Mouse (Mus musculus): ENCODE results near the gene St3gal5. TPM values are rescaled to one million over a fixed set of nuclear protein-coding genes. Genes with fewer than 3 reads are reported as not detected.
"Not testable (repeated sequence)": the region's sequence is repeated elsewhere in the genome, so short reads cannot be mapped to it uniquely, and the experiment has no call there.

Gene St3gal5
- polyA plus RNA-seq, 1 experiment from 2014 or later: 40.0 TPM

DNA sequence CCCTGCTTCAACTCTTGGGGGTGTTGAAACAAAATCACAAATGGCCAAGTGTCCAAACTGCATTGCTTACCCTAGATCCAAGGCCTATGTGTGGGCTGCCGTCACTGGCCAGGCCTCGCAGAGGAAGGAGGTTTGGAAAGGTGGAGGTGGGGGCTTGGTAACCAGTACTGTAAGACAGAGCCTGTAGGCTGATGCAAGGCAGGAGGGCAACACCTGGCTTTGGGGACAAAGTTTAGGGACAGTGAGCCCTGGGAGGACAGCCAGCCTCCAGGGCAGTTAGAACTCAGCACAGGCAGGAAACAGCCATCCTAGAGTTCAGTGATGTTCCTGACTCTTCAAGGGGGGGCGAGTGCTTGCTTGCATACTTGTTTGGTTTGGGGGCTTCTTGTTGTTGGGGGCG lies 45.2 kb downstream of the St3gal5 start:
- Histone ChIP-seq H3K4me1 (no peaks in the 10 kb centered on the region), H3K27me3 (ENCODE audit: low read depth, poor library complexity, severe bottlenecking) (no peaks in the 10 kb centered on the region), H3K4me3 (no peak overlapping the region), H3K27ac (replicated peaks) (no peak overlapping the region), H3K36me3 (peaks cover 31% of the 10 kb centered on the region), H3K9me3 (replicated peaks) (no peaks in the 10 kb centered on the region)
- WGBS: 96% methylated on average over 4 of the region's 4 CpGs
- DNase-seq (ENCODE audit: low spot score): no peak

DNA sequence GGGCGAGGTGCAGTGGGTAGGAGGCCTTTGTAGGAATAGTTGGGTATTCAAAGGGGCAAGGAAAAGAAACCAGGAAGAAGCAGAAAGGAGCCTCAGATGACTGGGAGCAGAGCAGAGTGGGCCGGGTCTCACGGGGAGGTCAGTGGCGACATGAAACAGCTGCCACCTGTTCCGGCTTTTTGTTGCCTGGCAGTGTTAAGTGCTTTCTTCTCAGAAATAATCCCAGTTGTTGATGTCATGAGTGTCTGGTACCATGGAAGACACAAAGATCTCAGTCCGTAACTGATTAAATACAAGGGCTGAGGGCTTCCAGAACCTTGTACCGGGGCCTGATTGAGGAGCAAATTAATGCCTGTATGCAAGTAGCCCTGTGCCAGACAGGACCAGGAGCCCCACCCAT lies 47.0 kb downstream of the St3gal5 start:
- no peaks in the 10 kb centered on the region for H3K4me1 ChIP-seq
- H3K27me3 ChIP-seq (ENCODE audit: low read depth, poor library complexity, severe bottlenecking): no peaks in the 10 kb centered on the region
- no peak for DNase-seq (ENCODE audit: low spot score)
- no peak overlapping the region for H3K27ac ChIP-seq (replicated peaks)
- peaks cover under 1% of the 10 kb centered on the region; the same call in 1 of the 2 replicates for H3K9me3 ChIP-seq (replicated peaks)
- H3K36me3 ChIP-seq: peaks cover 48% of the 10 kb centered on the region
- no peak overlapping the region for H3K4me3 ChIP-seq
- WGBS: 89% methylated on average over 7 of the region's 7 CpGs

- H3K36me3 ChIP-seq: peaks cover 73% of the 10 kb centered on the region
- no peaks in the 10 kb centered on the region for H3K4me1 ChIP-seq
- 91% methylated on average over 14 of the region's 14 CpGs for WGBS
- DNase-seq (ENCODE audit: low spot score): no peak
- no peak overlapping the region for H3K4me3 ChIP-seq
- peaks cover 10% of the 10 kb centered on the region for H3K9me3 ChIP-seq (replicated peaks)
- H3K27me3 ChIP-seq (ENCODE audit: low read depth, poor library complexity, severe bottlenecking): no peaks in the 10 kb centered on the region
- no peak overlapping the region for H3K27ac ChIP-seq (replicated peaks)
These were observed 49.4 kb downstream of the St3gal5 start for GRCm38 (mm10) chr6:72146803-72147202.

DNA sequence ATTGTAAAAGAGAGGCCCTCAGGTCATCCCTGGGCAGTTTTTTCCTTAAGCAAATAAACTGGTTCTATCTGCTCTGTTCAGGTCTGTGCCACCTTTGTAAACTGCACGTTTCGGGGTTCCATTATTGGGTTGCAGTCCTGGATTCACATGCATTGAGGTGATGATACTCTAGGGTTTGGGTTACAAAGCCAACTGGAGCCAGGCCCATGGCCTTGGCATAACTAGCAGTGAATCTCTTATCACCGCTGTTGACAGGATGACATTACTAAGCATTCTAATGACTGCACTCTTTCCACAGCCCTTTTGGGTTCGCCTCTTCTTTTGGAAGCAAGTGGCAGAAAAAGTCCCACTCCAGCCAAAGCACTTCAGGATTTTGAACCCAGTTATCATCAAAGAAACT lies 51.3 kb downstream of the St3gal5 start:
- peaks cover 10% of the 10 kb centered on the region for H3K9me3 ChIP-seq (replicated peaks)
- H3K27me3 ChIP-seq (ENCODE audit: low read depth, poor library complexity, severe bottlenecking): no peaks in the 10 kb centered on the region
- no peaks in the 10 kb centered on the region for H3K4me1 ChIP-seq
- H3K4me3 ChIP-seq: no peak overlapping the region
- 90% methylated on average over 4 of the region's 4 CpGs for WGBS
- H3K36me3 ChIP-seq: peaks cover 72% of the 10 kb centered on the region
- no peak for DNase-seq (ENCODE audit: low spot score)
- H3K27ac ChIP-seq (replicated peaks): no peak overlapping the region

DNA sequence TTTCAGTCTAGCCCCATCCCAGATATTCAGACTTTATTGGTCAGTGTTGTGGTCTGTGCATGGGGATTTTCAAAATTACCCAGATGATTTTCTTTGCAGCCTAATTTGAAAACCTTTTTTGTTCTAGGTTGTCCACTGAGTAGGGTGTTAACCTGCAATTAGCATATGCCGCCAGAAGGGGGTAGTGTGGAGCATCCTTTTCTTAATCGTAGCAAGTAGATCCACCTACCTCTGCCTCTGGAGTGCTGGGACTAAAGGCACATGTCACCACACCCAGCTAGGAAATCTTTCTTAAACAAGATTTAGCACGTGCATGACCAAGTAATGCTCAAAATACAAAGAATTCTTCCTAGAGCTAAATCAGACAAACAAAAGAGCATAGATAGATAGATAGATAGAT lies 52.4 kb downstream of the St3gal5 start:
- Histone ChIP-seq H3K9me3 (replicated peaks) (peaks cover 10% of the 10 kb centered on the region), H3K36me3 (peaks cover 74% of the 10 kb centered on the region), H3K27ac (replicated peaks) (no peak overlapping the region), H3K4me1 (no peaks in the 10 kb centered on the region), H3K4me3 (no peak overlapping the region), H3K27me3 (ENCODE audit: low read depth, poor library complexity, severe bottlenecking) (no peaks in the 10 kb centered on the region)
- WGBS: 86% methylated on average over 3 of the region's 3 CpGs
- no peak for DNase-seq (ENCODE audit: low spot score)

GRCm38 (mm10) chr6:72152707-72153106 lies 55.3 kb downstream of the St3gal5 start:
- peaks cover 61% of the 10 kb centered on the region for H3K36me3 ChIP-seq
- no peak overlapping the region for H3K27ac ChIP-seq (replicated peaks)
- WGBS: 91% methylated on average over 7 of the region's 7 CpGs
- no peaks in the 10 kb centered on the region for H3K27me3 ChIP-seq (ENCODE audit: low read depth, poor library complexity, severe bottlenecking)
- DNase-seq (ENCODE audit: low spot score): no peak
- no peaks in the 10 kb centered on the region for H3K4me1 ChIP-seq
- peaks cover 10% of the 10 kb centered on the region for H3K9me3 ChIP-seq (replicated peaks)
- H3K4me3 ChIP-seq: no peak overlapping the region

- H3K36me3 ChIP-seq: peaks cover 53% of the 10 kb centered on the region
- 91% methylated on average over 11 of the region's 11 CpGs for WGBS
- H3K27me3 ChIP-seq (ENCODE audit: low read depth, poor library complexity, severe bottlenecking): no peaks in the 10 kb centered on the region
These were observed 56.1 kb downstream of the St3gal5 start for GRCm38 (mm10) chr6:72153455-72153854.

DNA sequence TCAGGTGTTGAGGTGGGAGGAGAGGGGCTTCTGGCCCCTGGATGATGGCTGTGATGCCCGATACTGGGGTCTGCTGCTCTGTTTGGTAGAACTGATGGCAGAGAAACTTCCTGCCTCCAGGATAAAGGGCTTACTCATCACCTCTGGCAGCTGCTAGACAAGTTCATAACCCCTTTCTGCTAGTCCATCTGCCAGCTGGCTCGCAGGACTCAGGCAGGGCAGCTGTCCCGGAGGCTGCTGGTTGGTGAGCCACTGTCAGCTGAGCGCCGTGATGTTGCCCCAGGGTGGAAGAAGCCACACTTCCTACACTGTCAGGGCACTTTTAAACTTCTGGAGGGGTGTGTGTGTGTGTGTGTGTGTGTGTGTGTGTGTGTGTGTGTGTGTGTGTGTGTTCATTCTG lies 56.6 kb downstream of the St3gal5 start:
- H3K4me3 ChIP-seq; H3K27me3 ChIP-seq (ENCODE audit: low read depth, poor library complexity, severe bottlenecking); H3K4me1 ChIP-seq; H3K9me3 ChIP-seq (replicated peaks); H3K27ac ChIP-seq (replicated peaks); DNase-seq (ENCODE audit: low spot score): not testable (repeated sequence)
- WGBS: 85% methylated on average over 5 of the region's 5 CpGs
- H3K36me3 ChIP-seq: peaks cover 48% of the 10 kb centered on the region

More at GRCm38 (mm10) chr6:72153455-72153854, 56.1 kb downstream of the St3gal5 start:
- no peaks in the 10 kb centered on the region for H3K4me1 ChIP-seq
- H3K27ac ChIP-seq (replicated peaks): no peak overlapping the region
- peaks cover 10% of the 10 kb centered on the region for H3K9me3 ChIP-seq (replicated peaks)
- no peak for DNase-seq (ENCODE audit: low spot score)
- H3K4me3 ChIP-seq: no peak overlapping the region

- Histone ChIP-seq H3K9me3 (replicated peaks) (peaks cover 2% of the 10 kb centered on the region), H3K27me3 (ENCODE audit: low read depth, poor library complexity, severe bottlenecking) (no peaks in the 10 kb centered on the region), H3K36me3 (peaks cover 37% of the 10 kb centered on the region), H3K27ac (replicated peaks) (0 out of 2 replicates have a peak overlapping the region, but pooled peaks have one; percentile 15), H3K4me1 (no peaks in the 10 kb centered on the region), H3K4me3 (no peak overlapping the region)
- DNase-seq (ENCODE audit: low spot score): no peak
- 91% methylated on average over 7 of the region's 7 CpGs for WGBS
These were observed 57.6 kb downstream of the St3gal5 start for GRCm38 (mm10) chr6:72154938-72155531.

DNA sequence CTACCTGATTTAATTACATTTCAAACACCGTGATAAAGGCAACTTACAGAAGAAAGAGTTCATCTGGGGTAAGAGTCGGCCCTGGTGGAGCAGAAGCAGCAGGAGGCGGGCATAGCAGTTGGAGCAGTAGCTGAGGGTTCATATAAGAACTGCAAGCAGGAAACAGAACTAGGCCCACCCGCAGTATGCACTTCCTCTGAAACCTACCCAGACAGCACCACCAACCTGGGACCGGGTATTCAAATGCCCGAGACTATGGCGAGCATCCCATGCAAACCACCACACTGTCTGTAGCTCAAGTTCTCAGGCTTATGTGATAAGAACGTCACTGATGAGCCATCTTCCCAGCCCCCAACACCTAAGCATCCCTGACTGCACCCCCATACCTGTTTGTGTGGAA lies 58.3 kb downstream of the St3gal5 start:
- H3K9me3 ChIP-seq (replicated peaks): no peaks in the 10 kb centered on the region
- no peaks in the 10 kb centered on the region for H3K27me3 ChIP-seq (ENCODE audit: low read depth, poor library complexity, severe bottlenecking)
- 91% methylated on average over 8 of the region's 8 CpGs for WGBS
- H3K4me1 ChIP-seq: no peaks in the 10 kb centered on the region
- no peak for DNase-seq (ENCODE audit: low spot score)
- H3K27ac ChIP-seq (replicated peaks): no peak overlapping the region
- H3K36me3 ChIP-seq: peaks cover 31% of the 10 kb centered on the region
- no peak overlapping the region for H3K4me3 ChIP-seq

DNA sequence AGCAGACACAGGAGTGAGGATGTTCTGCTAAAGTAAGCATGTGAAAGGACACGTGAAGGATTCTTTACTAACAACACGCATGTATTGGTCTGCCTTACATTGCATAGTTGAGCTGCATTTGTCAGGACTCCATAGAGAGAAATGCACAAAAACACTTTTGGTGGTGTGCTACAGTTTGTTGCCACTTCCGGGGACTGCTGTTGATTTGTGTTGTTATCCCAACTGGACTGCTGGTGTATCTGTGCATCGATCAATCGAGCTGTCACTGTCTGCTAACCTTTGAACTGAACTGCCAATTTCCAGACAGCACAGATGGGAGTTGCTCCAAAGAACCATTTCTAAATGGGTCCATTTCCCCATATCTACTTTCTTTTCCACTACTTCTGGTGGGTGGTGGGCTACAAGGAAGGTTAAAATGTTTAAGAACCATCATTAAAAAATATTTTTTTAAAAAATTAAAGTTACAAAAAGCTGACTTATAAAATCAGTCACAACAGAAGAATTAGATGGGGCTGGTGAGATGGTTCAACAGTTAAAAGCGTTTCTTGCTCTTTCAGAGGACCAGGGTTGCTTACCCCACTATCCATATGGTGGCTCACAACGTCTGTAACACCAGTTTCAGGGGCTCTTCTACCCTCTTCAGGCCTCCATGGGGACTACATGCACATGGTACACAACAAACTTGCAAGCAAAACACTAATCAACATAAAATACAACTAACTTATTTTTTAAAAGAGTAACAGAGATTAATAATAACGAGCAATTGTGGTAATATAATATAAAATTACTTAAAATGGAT lies 61.8 kb downstream of the St3gal5 start:
- Histone ChIP-seq H3K4me3 (no peak overlapping the region), H3K27me3 (ENCODE audit: low read depth, poor library complexity, severe bottlenecking) (no peaks in the 10 kb centered on the region), H3K27ac (replicated peaks) (no peak overlapping the region), H3K36me3 (peaks cover 9% of the 10 kb centered on the region), H3K9me3 (replicated peaks) (no peaks in the 10 kb centered on the region), H3K4me1 (0 out of 2 replicates have a peak, but pooled peaks cover 4% of the 10 kb centered on the region)
- no peak for DNase-seq (ENCODE audit: low spot score)
- 86% methylated on average over 8 of the region's 8 CpGs for WGBS

DNA sequence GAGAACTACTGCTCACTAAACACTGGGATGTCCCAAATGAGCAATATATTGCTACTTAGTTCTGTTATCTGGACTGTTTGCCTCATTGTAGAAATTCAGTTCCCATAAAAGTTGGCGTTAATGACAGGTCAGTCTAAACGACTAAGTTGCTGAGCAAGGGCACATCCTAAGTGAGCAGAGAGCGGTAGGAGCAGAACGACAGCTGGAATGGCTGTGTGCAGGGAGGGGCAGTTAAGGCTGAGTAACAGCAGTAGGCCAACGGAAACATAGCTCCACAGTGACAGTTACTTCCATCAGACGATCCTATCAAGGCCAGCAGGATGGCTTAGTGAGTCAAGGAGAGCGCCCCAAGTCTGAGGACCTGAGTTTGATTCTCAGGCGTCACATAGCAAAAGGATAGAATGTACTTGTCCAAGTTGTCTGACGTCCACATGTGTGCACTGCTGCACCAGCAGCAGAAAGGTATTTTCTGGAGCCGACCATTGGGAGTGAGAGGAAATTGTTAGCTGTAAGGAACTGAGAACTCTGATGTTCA lies 62.5 kb downstream of the St3gal5 start:
- DNase-seq (ENCODE audit: low spot score): no peak
- Histone ChIP-seq H3K27me3 (ENCODE audit: low read depth, poor library complexity, severe bottlenecking) (no peaks in the 10 kb centered on the region), H3K27ac (replicated peaks) (no peak overlapping the region), H3K4me3 (no peak overlapping the region), H3K4me1 (0 out of 2 replicates have a peak, but pooled peaks cover 7% of the 10 kb centered on the region), H3K36me3 (peaks cover 3% of the 10 kb centered on the region), H3K9me3 (replicated peaks) (no peaks in the 10 kb centered on the region)
- 88% methylated on average over 10 of the region's 10 CpGs for WGBS

DNA sequence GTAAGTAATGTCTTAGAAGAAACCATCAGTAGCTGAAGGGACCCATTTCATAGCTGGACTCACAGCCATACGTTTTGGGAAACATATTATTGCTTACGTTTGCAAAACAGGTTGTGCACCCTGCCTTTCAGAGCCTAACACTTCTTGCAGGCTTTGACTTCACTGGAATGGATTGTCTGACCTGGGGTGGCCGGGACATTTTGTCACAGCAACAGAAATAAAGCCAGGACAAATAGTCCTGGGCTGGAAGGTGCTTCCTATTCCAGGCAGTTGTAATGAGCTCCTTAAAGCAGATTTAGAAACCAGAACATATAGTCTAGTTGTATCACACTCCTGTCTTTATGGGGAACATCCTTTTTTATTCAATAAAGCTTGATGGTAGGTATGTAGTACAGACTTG lies 63.6 kb downstream of the St3gal5 start:
- H3K4me3 ChIP-seq: no peak overlapping the region
- 81% methylated on average over 3 of the region's 3 CpGs for WGBS

More for the DNA sequence above, 63.6 kb downstream of the St3gal5 start:
- no peak for DNase-seq (ENCODE audit: low spot score)
- no peaks in the 10 kb centered on the region for H3K9me3 ChIP-seq (replicated peaks)
- H3K27ac ChIP-seq (replicated peaks): no peak overlapping the region
- H3K4me1 ChIP-seq: 0 out of 2 replicates have a peak, but pooled peaks cover 10% of the 10 kb centered on the region
- H3K27me3 ChIP-seq (ENCODE audit: low read depth, poor library complexity, severe bottlenecking): no peaks in the 10 kb centered on the region
- no peaks in the 10 kb centered on the region for H3K36me3 ChIP-seq
